Mouse (Mus musculus) bone marrow, adult 2 months (tissue): ENCODE data around the gene Hoxd13. TPM values are rescaled to one million over a fixed set of nuclear protein-coding genes. Genes with fewer than 3 reads are reported as not detected.
A peak's percentile ranks its signal among the peaks of the same experiment; 100 is the strongest.

Experiments used
- H3K27ac ChIP-seq: fragments of 200-500 bp; 2 replicates; pipeline ENCODE4 v1.5.1; 2012; ENCODE audit warnings: low read depth, mild to moderate bottlenecking, control low read depth, inconsistent platforms, low read length; ENCODE audit not compliant: control insufficient read depth, poor library complexity, insufficient read depth
- H3K4me1 ChIP-seq: fragments of 200-500 bp; 2 replicates; pipeline ENCODE4 v1.6.1; 2011; ENCODE audit warnings: low read length; ENCODE audit not compliant: control insufficient read depth, insufficient read depth
- H3K4me3 ChIP-seq: fragments of 200-500 bp; replicated peaks from 2 replicates; pipeline ENCODE3; 2011; ENCODE audit warnings: mild to moderate bottlenecking, low read depth, low read length, control low read depth; ENCODE audit not compliant: control insufficient read depth
- CTCF ChIP-seq: fragments of 200-500 bp; IDR thresholded peaks from 2 replicates; pipeline ENCODE4 v1.5.1; 2011; ENCODE audit warnings: low read length, control low read depth; ENCODE audit not compliant: control insufficient read depth, insufficient read depth
- POLR2A ChIP-seq: fragments of 200-500 bp; IDR thresholded peaks from 2 replicates; pipeline ENCODE4 v1.6.1; 2011; ENCODE audit warnings: low read depth, mild to moderate bottlenecking, control low read depth, low read length, borderline replicate concordance; ENCODE audit not compliant: control insufficient read depth
- WGBS: fragments of 180-500 bp; shearing (Covaris S2); methylation state at CpG from one replicate; pipeline ENCODE4 v1.1.7; 2018; 5-methylcytosine and 5-hydroxymethylcytosine counted together
- polyA plus RNA-seq: library from polyadenylated mRNA; stranded (reverse); fragments of >200 nt; gene quantifications from 2 replicates; pipeline ENCODE4 v1.2.4, GENCODE M21; 2011; ENCODE audit warnings: low replicate concordance; ENCODE audit not compliant: missing spikeins, insufficient read depth, insufficient read length

Gene Hoxd13
- polyA plus RNA-seq, 1 experiment: 1.2 TPM

DNA sequence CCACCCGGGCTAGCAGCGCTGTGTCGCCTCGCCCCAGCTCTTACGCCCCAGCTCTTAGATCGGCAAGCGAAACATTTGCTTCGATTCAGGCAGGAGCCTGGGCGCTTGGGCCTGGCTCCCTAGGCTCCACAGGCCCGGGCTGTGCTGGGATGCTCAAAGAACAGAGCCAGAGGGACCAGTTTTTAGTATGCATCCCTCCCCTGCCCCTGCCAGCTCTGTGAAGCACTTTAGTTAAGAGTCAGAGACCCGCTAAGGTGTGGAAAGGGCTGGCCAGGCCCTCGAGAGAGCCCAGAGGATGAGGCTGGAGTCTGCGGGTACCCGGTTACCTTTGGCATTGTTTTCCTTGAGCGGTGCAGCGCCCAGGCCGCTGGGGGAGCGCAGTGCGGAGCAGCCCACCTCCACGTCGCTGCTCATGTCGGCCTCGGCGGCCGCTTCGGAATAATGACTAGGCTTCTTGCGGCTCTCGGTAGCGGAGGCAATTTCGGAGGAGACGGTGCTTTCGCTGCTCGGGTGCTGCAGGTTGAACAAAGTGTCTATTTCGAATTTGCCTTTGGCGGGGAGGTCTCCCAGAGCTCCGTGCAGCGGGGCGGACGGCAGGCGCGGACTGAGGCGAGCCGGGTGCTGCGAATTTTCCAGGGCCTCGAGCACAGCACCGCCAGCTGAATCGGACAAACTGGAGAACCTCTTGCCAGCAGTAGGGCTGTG is 9.3 kb upstream of the Hoxd13 start:
- TF ChIP-seq POLR2A (no peak), CTCF (no peak)
- Histone ChIP-seq H3K4me3 (no peak overlapping the region), H3K4me1 (no peaks in the 10 kb centered on the region; the same call in 1 of the 2 replicates), H3K27ac (no peak overlapping the region)
- WGBS: 4% methylated on average over 47 of the region's 47 CpGs

DNA sequence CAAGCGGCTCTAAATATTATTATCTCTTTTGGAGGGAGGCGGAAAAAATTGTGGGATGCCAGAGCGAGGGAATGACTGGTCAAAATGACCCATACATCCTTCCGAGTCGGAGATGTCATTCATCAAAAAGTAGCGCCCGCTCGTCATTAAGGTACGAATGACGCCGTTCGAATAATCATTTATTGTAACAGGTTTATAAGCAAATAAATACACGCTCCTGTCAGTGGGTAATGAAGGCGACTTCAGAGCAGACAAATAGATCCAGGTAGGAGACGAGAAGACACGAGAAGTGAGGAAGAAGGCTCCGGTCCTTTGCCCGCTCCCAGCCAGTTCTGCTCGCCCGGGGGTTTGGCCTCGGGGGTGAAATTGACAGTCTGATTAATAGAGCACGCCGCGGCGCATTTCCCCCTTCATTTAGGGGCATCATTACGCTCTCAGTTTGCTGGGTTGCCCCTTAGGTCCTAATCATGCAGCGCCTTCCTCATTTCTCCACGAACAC is 8.6 kb upstream of the Hoxd13 start, which contains the start of gene Evx2:
Gene Evx2, minus strand, starts transcription at position 51 of the 499 bp plus-strand sequence.
- H3K4me1 ChIP-seq: no peaks in the 10 kb centered on the region; the same call in 1 of the 2 replicates
- WGBS: 10% methylated on average over 28 of the region's 28 CpGs
- TF ChIP-seq POLR2A (no peak), CTCF (no peak)
- no peak within 1 kb of the TSS for H3K4me3 ChIP-seq
- no peak within 1 kb of the TSS for H3K27ac ChIP-seq

DNA sequence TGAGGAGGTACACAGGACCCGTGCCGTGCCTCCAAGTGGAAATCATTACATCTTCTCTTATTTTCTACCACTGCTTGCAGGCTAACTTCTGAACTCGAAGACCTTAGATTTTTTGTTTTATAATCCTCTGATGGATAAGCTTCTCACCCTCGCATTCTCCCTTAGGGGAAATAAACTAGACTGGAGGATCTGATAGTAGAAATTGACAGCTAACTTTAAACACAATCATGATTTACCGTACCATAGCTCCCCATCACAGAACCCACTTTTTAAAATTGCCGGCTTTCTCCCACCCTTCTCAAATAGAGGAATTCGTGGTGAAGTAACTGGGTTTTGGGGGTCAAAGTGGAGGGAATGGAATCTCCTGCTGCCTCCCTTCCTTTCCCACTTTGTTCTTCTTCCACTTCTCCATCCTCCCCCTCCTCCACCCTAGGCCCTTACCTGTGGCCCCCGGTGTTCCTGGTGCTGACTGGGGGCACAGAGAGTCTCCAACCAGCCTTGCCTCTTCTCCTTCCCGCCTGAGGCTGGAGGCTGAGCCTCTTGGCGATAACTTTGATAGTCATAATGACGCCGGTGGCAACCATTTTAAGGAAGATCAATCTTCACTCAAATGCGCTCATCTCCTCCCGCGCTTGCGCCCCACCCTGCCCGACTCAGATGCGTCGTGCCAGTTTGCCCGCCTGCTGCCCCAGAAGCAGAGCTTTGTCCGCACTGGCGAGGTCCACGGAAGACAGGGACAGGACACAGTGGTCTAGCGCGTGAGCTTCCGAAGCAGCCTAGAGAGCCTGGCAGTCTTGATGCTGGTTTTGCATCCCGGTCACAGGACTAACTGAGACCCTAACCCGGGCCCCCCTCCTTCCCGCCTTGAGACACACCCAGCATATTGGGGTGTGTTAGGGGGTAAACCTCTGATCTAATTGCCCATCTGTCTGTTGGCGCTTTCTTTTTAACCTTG is 7.4 kb upstream of the Hoxd13 start:
- Histone ChIP-seq H3K4me3 (no peak overlapping the region), H3K4me1 (no peaks in the 10 kb centered on the region; the same call in 1 of the 2 replicates), H3K27ac (no peak overlapping the region)
- WGBS: 6% methylated on average over 30 of the region's 30 CpGs
- TF ChIP-seq CTCF (no peak), POLR2A (no peak)

DNA sequence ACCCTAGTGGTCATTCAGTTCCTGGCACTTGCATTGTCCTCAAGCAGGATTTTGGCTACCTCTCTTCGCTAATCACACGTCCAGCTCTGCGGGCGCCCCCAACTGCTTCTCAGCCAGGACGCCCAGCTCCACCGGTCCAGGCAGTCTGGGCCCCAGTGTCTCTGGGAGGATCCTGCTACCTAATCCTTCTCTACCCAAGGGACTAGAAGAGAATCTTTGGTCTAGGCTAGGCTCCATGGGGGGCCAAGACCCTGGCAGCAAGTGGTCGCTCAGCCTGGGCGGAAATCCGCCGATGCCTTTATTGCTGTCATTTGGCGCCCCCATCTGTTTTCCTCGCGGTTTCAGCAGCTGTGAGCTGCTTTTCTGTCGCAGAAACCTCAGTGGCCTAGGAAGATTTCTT is 6.4 kb upstream of the Hoxd13 start:
- 7% methylated on average over 14 of the region's 14 CpGs for WGBS
- Histone ChIP-seq H3K4me3 (no peak overlapping the region), H3K27ac (no peak overlapping the region), H3K4me1 (no peaks in the 10 kb centered on the region; the same call in 1 of the 2 replicates)
- TF ChIP-seq CTCF: peak; percentile 16; the same call in 1 of the 2 replicates
- no peak for TF ChIP-seq POLR2A

DNA sequence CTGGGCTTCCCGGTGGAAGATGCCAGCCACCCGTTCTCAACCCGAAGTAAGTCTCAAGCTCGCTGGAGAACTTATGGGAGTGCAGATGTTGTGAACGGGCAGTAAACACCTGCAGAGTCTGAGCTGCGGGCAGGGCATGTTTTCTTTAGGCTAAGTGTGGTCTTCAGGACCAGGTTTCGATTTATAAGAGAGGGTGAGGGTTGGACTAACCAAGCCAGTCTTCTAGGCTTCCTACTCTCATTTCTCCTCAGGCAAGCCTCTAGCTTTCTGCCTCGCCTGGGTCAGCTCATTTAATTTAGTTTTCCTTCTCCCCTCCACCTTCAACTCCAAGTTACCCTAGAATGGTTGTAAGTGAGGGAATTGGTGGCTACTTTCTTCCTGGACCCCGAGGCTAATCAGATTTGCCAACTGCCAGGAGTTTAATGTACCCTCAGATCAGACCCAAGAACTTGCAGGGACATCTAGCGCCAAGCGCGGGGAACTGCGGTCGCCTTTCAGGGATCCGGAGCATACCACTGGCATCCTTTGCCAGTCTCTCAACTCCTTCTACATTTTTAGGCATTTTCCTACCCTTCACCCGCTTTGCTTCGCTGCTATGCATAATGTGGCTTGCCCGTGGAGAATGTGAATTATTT is 4.7 kb upstream of the Hoxd13 start:
- H3K4me3 ChIP-seq: no peak overlapping the region
- WGBS: 6% methylated on average over 18 of the region's 18 CpGs
- H3K4me1 ChIP-seq: no peaks in the 10 kb centered on the region; the same call in 1 of the 2 replicates
- TF ChIP-seq CTCF: peak; percentile 40; the same call in 1 of the 2 replicates
- no peak for TF ChIP-seq POLR2A
- H3K27ac ChIP-seq: no peak overlapping the region

DNA sequence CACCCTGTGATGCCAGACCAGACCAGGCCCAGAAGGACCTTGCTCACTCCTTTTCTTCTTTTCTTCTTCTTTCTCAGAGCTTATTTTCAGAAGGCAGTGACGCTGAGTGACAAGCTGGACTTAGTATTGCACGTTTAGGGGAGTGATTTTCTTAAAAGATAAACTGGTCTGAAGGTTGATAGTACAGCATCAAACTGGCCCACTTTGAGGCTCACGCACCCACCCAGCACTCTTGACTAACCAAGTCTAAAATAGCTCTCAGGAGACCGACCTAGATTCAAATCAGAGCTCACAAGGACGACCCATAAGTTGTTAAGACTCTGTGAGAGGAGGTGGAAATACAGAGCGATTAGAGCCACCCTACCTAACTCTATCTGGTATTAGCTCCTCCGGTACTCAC is 1.7 kb upstream of the Hoxd13 start:
- Histone ChIP-seq H3K4me3 (no peak overlapping the region), H3K4me1 (no peaks in the 10 kb centered on the region), H3K27ac (no peak overlapping the region)
- WGBS: 2% methylated on average over 7 of the region's 7 CpGs
- no peak for TF ChIP-seq POLR2A

DNA sequence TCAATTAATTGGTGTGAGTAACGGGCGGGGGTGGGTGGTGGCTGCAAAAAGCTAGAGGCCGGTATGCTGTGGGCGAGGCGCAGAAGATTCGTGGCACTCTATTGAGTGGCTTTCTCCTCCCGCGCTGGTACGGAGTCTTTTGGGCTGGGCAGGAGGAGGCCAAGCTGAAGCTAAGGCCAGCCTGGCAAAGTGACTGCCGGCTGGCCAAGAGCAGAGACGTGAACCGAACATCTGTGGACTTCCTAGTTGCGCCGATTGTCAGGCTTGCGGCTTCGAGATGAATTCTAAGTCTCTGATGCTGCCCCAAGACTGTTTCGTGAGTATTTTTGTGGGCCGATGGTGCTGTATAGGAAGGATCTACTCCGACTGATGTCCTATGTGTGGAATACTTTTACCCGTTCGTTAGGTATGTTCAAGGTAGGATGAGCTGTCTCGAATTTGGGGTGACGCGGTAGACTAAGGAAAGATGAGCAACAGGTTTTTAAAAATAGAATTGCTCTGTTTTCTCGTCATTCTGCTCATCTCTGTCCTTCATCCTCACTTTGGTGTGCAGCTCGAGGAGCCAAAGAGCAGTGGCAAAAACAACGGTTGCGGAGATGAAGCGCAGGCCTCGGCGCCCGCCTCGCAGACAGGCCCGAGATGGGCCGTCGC is 794 bp upstream of the Hoxd13 start:
- 11% methylated on average over 36 of the region's 36 CpGs for WGBS
- TF ChIP-seq CTCF: no peak
- TF ChIP-seq POLR2A: no peak
- Histone ChIP-seq H3K4me1 (no peaks in the 10 kb centered on the region), H3K4me3 (no peak overlapping the region), H3K27ac (no peak overlapping the region)
